Mouse (Mus musculus): ENCODE measurements around the gene Zfp653.

DNA sequence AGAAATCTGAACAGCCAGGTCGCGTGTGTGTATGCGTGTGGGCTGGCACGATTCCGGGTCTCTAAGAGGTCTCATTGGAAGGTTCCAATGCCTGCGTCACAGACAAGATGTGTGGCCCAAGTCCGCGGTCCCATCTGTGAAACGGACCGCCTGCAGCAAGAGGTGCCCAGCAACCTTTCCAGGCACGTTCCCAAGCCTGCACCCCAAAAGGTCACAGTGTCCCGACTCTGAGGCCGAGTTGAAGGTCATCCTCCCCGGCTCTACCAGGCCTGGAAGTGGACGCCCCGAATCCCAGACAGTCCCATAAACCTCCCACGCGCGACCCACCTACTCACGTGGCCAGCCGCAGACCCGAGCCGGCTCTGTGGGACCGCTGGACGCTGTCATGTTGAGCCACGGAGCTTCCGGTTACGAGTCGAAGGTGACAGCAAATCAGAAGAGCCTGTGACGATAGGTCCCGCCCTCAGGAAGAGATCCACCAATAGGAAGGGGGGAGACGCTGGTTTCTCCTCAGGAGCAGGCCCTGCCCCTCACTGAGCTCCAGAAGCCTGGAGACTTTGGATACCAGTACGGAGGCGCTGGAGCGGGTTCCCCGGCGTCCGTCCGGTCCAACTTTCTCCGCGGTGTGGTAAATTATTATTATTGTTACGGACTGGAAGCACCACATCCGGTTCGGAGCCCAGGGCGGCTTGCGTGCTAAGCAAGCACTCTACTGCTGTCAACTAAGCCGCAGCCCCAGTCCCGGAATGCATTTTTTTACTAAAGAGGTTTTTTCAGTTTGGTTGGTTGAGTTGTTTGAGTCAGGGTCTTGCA, 14.1 kb upstream of the Zfp653 start, which contains the start of gene Ecsit:
- TF ChIP-seq FLI1 (IDR thresholded peaks at IDR 0.05; ENCODE audit: low read length): peak; percentile 15; the same call in 1 of the 2 replicates
- TF ChIP-seq GATA1 (IDR thresholded peaks at IDR 0.05; ENCODE audit: borderline replicate concordance, low read length): no peak
